Mouse (Mus musculus): ENCODE data around the gene Uimc1.

Uimc1 gene

DNA sequence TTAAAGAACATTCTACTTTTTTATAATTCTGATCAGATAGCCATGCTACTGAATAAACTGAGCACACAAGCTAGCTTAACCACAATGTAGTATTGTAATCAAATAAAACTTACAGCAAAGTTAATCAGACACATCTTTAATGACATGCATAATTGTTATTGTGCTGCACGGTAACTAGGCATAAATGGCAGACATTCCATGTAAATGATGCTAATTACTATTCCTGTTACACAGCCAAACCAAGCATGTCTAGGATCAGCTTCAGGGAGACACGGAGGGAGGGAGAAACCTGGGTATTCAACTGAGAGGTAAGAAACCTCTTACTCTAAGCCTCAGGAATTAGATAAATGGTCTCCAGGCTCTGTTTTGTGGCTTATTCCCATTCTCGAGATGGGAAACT, 52.4 kb downstream of the Uimc1 start:
- DNase-seq (ENCODE audit: low read depth, low spot score): no peak

DNA sequence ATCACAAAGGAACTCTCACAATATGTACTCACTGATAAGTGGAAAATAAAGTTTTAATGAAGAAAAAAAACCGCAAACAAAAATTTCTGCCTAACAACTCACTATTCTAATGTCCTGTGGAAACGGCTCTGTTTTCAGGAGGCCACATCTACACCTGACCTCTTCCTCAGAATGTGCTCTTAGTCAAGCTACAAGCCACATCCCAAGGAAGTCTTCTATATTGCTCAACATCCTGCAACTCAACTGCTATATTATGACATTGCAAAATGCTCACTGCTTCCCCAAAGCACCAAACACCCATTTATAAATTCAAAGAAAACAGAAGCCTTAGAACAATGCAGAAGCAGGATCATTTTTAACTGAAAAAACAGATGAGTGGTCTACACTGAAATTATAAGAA, 60.1 kb downstream of the Uimc1 start:
- no peak for DNase-seq (ENCODE audit: low read depth, low spot score)

DNA sequence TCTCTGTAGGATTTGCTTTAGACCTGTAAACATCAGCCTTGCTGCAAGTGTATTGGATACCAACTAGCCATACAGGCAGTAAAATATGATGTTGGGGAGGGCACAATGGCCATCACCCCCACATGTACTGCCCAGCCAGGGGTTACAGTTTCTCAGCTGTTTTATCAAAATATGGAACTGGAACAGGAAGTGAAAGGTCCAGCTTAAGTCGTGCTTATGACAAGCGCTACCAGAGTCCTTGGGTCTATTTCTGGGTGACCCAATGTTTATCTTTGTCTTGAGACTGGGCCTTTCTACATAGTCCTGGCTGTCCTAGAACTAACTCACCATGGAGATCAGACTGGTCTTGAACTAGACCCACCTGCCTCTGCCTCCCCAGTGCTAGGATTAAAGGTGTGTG, 75.9 kb downstream of the Uimc1 start:
- no peak for DNase-seq (ENCODE audit: low read depth, low spot score)

DNA sequence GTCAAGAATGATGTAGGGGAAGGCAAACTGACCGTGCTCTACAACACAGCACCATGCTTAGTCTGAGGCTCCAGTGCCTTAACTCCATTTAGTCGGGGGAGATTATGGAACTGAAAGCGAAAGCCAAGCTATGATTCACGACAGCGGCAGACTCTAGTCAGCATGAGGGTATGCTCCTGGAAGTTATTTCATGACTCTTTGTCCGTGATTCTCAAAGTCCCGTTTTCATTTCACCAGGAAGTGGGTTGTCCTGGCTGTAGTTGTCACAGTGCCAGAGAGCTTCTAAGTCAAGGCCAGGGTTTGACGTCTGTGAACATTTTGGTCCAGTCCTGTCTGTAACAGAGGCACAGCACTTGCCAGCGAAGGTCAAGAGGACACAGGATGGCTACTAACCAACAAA, 77.4 kb downstream of the Uimc1 start:
- no peak for DNase-seq (ENCODE audit: low read depth, low spot score)

DNA sequence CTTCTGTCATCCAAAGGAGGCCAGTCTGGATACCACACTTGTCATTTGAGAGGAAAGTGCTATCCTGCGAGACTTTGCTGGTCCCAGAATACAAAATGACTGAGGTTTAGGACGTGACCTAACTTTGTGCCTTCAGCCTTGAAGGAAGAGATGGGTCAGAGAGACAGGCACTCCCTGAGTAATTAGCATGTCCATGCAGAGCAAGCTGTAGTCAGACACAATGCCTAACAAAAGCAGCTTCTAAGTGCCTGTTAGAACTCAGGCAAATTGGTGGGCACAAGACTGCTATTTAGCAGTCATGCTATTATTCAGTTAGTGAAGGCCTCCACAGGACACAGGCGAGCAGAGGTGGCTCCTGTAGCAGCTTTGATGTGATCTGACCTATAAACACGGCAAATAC, 77.8 kb downstream of the Uimc1 start:
- DNase-seq (ENCODE audit: low read depth, low spot score): no peak

DNA sequence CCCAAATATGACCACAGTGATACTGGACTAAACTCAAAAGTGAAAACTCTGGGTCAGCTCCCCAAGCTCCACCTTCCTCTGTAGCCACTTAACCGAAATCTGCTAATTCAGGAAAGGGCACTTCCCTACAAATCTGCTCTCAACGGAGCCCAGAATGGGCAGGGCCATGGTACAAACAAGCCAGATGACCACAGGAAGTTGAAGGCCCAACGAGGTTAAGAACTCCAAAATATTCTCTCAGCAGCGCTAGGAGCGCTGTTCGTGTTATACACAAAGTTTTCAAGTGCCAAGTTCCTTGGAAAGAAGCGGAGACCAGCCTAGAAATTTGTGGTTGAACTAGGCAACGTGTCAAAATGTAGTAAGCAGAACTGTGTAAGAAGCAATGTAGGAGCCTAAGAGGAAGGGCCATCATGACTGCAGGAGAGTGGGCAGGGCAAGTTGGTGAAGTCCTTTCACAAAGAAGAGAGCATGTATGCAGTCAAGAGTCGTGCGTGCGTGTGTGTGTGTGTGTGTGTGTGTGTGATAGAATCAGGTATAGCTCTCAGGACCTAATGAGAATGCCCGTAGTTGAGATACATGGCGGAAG, 78.8 kb downstream of the Uimc1 start, which contains the start of gene Hk3:
TSS of gene Hk3 (minus strand) at position 192 of the 586 bp plus-strand sequence.
- DNase-seq (ENCODE audit: low read depth, low spot score): no peak

DNA sequence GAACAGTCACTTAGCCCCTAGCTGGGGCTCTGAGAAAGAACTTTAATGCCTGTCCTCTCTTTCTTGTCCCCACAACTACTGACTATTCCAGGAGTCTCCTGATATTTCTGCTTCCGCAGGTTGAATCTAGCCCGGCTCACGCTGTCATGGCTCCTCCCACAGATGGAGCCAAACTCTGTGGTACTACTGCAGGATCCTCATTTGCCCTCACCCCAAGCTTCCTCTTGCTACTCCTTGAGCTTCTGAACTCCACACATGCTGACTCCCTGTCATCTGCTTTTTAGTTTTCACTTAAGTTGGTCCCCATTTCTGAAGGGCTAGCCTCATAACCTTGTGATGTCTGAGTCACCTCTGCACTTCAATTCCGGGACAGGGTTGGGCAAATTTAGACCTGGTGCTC, 80.0 kb downstream of the Uimc1 start:
- no peak for DNase-seq (ENCODE audit: low read depth, low spot score)

DNA sequence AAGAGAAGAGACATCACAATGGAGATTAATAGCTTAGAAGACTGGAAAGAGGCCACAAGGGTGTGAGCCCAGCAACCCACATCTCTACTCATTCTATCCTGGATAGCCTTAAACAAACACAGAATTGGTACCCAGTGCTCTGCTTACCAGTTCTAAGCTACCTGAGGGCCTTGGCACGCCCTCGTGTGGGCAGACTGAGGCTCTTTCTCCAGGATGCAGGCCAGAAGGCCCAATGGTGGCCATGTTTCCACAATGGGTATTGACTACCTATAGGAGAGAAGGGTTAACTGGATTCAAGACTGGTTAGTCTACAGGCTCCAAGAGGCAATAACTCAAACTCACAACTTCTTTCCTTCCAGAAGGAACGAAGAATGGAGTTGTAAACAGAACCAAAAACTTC, 80.9 kb downstream of the Uimc1 start:
- no peak for DNase-seq (ENCODE audit: low read depth, low spot score)

DNA sequence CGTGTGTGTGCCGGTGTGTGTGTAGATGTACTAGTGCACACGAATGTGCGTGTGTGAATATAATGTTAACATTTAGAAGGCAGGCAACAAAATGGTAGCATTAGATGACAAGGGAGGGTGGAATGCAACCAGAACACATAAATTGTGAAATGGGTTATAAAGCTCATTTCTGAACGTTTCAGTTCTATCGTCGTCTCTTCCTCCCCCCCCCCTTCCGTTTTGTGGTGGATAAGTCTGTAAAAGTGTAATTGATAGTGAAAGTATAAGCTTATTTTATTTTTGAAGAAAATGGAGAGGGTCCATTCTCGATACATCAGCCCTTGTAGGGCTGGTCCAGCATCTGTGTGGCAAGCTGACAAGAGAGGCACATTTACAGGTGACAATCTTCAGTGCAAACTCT, 81.4 kb downstream of the Uimc1 start:
- DNase-seq (ENCODE audit: low read depth, low spot score): no peak

DNA sequence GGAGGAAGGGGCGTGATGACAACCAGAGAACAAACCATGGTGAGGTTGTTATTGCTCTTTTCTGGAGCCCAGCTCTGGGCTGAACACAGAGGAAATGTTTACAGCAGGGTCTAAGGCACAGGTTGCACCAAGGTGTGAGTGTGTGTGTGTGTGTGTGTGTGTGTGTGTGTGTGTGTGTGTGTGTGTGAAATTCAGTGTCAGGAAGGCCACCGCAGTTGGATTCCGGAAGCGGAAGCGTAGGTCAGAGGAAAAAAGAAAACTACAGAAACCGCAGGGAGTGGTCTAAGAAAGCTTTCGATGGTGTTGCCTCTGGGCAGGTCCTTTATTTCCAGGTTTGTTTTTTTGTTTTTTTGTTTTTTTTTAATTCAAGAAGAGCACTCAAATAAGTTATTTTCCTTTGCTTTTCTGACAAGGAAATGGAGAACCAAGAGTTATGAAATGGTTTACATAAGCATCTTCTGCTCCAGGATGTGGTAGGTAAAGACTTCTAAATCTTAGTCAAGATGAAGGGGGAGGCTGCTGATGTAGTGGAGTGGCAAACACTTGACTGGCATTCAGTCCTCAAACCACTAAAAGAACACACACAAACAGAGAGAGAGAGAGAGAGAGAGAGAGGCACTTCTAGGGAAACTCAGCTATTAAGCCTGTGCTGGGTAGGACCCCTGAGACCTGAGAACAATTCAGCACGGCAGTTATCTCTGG, 82.1 kb downstream of the Uimc1 start:
- no peak for DNase-seq (ENCODE audit: low read depth, low spot score)

DNA sequence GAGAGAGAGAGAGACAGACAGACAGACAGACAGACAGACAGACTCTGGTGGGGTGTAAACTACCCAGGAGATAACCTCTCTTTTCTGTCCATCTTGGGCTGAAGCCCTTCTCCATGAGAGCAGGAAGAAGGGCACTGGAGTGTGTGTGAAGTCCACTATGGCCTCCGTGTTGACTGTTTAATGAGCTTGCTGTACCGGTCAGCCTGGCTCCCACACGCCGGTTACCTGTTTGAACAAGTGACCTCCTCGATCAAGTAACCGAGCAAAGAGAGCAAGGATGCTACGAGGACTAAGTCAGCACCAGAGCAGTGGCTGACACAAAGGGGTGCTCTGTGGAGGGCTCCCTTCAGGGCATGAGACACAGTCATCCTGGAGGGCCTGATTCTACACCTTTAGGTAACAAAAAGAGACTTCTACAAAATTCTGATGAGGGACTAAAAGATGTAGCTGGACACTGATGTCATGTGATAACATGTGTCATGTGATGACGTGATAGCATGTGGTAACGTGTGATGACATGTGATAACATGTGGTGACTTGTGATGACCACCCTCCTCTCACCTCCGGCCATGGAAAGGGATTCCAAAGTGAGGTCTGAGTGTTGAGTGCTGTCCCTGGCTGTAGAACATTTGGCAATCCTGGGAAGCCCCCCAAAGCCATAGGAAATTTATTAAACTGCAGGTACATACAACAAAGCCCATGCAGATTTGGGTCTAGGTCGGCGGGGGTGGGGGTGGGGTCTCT, 82.8 kb downstream of the Uimc1 start:
- DNase-seq (ENCODE audit: low read depth, low spot score): no peak

DNA sequence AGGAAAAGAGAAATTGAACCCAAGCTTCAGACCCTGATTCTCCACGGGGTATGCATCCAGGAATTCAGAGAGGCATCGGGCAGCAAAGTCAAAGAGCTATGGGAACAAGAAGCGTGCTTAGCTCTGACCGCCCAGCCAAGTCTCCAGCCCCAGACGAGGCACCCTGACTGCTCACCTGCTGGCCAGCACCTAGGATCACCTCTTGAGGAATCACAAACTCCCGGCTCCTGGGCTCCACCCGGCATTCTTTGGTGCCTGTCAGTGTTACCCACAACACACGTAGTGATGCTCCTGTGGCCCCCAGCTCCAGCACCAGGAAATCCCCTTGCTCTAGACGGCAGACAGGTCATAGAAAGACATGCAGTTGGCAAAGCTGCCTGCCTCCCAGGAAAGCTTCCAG, 85.6 kb downstream of the Uimc1 start:
- DNase-seq (ENCODE audit: low read depth, low spot score): no peak

DNA sequence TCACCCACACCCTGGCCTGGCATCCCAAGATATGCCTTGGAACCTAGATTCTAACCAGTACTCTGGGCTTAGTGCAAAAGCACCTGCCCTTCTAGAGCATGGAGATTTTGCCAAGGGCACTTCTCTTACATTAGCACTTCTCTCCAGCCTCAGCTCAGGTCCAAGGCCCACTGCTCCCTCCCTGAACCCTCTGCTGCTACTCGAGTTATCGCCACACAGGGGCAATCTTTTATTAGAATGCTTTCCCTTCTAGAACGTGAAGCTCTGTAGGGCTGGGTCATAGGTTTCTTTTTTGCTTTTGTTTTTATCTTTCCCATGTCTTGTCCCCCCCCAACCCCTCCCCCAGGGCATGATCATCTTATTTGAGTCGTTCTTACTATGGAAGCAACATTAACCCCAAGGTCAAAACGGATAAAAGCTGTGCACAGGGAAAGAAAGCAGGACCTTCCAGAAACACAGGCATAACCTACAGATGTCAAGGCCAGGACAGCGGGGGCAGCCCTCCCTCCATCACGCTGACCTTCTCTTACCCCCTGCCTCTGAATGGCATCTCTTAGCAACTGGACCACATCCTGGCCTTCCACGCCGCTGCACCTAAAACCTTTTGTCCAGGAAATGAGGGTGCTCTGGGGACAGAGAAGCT, 86.3 kb downstream of the Uimc1 start:
- DNase-seq (ENCODE audit: low read depth, low spot score): no peak

DNA sequence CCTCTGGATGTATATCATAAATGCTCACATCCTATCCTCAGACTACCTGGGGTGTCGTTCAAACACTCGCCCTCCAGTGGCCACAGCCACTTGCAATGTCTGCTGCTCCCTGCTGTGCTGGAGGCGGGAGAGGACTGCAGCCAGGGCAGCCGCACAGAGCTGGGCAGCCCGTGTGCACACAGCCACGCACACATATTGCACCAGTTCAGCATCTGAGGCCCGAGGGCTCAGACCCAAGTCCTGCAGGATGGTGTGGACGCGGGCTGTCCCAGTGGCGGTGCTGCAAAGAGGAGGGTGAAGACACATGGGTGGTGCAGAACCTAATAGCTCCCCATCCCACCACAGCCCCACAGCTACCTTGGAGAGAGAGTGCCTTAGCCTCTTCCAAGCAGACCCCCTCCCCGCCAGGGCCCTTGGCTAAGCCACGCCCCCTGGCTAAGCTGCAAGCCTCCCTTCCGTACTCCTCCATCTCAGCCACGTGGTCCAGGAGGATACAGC, 88.1 kb downstream of the Uimc1 start:
- DNase-seq (ENCODE audit: low read depth, low spot score): no peak

DNA sequence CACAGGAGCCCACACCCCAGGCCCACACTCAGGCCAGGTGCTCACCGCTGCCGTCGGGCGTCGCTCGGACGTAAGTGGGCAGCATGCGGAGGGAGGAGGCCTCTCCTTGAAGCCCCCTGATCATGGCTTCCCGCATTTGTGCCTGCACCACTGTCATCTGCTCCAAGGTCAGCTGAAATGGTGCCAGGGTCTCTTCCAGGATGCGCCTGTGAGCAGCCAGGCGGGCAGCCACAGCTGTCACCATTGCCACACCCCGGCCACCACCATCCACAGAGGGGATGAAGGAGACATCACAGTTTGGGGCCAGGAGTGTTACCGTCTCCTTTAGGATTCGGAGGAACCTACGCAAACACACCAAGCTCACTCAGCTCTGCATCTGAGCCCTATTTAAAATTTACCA, 89.0 kb downstream of the Uimc1 start:
- DNase-seq (ENCODE audit: low read depth, low spot score): no peak

DNA sequence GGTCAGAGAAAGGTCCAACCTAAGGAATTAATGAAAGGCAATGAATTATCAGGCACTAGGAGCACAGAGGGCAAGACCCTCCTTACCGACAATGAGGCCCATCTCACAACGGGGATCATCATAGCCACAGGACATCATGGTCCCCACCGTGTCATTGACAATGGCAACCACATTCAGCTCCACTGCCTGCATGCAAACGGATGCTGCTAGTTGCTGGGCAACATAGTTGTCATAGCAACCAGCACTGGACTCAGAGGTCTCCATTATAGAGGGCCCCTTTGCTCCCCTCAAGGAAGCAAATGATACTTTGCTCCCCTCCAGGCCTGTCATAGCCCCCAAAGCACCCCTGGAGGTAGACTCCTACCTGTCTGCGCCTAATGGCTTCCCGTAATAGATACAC, 91.5 kb downstream of the Uimc1 start:
- DNase-seq (ENCODE audit: low read depth, low spot score): no peak

DNA sequence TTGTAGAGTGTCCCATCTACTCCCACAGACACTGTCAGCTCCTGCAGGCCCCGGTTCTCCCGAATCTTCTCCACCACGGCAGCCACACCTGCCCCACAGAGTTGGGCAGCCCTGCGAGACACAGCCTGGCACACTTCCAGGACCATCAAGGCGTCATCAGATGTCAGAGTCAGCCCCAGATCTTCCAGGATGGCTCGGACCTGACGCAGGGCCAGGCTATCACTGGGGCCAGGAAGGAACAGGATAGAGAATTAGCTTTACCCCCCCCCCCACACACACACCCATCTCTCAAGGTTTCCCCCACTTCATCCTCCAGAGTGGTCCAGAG, 93.7 kb downstream of the Uimc1 start:
- no peak for DNase-seq (ENCODE audit: low read depth, low spot score)

DNA sequence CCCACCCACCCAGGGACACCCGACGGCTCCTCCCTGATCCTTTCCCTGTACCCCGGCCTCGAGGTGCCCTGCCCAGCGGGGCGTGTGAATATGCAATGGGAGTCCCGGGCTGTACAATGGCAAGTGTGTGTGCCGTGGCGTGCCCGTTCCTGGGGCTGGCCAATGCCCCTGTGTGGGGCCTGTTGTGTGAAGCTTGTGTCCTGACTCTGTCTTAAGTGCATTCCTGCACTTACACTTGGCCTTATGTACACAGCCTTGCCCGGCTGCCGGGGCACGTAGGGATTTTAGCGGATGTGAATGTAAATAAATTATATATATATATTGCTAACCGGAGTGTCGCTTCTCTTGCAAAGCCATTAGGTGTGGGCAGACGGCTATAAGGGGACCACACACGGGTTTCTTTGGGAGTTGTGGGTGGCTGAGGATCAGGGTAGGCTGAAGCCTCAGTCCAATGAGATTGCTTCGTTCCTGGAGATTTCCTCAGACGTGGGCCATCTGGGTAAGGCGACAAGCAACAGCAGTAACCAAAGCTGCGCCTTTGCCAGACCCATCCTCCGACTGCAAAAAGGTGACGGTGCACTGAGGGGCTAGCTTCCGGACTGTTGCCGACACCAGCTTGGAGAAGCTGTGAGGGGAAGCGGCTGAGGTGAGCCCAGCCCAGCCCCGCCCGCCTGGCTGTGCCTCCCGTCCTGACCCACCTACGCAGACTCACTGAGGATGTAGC, 94.2 kb downstream of the Uimc1 start:
- no peak for DNase-seq (ENCODE audit: low read depth, low spot score)

DNA sequence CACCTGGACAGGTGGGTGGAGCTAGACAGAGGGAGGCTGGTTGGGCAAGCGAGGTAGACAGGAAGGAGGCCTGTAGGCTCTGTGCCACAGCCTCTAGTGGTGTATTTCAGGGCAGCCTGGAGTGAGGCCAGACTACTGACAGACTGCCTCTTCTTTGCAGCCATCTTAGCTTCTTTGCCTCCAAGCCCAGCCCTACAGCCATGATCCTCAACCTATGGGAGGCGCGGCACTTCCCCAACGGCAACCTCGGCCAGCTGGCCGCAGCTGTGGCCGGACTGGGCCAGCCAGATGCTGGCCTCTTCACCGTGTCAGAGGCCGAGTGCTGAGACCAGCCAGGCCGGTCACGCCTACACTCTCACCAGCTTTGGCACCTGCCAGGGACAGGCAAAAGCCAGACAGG, 95.5 kb downstream of the Uimc1 start:
- no peak for DNase-seq (ENCODE audit: low read depth, low spot score)

DNA sequence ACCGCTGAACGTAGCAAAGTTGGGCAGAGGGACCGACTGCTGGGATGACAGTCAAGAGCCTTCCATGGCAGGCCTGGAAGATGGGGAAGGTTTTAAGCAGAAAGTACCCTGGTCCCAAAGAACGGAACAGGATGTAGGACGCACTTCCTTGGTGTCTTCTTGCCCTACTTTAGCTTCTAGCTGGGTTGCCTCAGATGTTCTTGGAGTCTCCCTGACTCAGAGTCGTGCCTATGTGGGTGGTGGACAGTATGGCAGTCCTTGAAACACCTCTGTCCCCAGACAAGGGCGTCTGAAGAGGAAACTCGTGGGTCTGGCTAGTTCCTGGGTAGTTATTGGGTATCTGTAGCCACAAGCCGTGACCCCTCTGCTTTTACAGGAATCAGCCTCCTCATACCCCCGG, 98.0 kb downstream of the Uimc1 start:
- no peak for DNase-seq (ENCODE audit: low read depth, low spot score)

DNA sequence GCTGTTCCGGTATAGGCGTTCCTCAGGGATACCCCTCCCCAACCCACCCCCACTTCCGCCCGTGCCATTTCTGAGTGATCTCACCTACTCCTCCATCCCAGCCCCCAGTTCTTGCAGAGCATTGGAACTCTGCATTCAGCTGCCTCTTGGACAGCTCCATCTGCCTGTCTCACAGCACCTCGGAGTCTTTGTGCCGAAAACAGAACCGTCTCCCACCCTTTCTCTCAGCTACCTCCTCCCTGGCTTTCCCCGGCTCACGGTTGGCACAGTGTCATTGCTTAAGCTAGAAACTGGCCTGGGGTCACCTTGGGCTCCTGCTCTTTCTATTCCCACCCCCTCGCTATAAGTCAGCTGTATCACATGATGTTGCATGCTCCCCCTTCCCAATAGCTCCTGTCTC, 99.7 kb downstream of the Uimc1 start:
- no peak for DNase-seq (ENCODE audit: low read depth, low spot score)

DNA sequence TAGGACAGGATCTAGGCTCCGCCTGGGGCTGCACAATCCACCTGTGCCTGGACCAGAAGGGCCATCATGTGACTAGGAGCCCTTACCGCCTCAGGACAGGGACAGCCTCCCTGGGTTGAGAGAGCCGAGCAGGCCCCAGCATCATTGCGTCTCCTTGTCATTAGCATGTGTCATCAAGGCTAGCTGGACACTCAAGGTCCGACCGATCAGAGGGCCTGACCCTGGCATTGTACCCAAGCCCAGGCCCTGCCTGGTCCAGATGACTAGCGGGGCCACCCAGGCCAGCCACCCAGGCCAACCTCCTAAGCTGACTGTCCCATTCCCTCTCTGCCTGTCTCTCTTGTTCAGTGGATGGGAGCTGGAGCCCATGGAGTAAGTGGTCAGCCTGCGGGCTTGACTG, 102.5 kb downstream of the Uimc1 start:
- DNase-seq (ENCODE audit: low read depth, low spot score): no peak

Data from retina, postnatal 7 days (tissue).